Mouse (Mus musculus) kidney, adult 11 months (tissue): ENCODE measurements at regions not wholly inside any gene's neighbourhood (a gene's known extent, or its start where the extent isn't known, plus 50 kb on each side); places are given as distances from the start of the nearest gene placed in this dataset.
"Not testable (repeated sequence)": the region's sequence is repeated elsewhere in the genome, so short reads cannot be mapped to it uniquely, and the experiment has no call there.

Experiments
- DNase-seq: peaks from one replicate; pipeline ENCODE4 v3.0.0; 2022

GRCm38 (mm10) chr3:98968811-98969210, 75.8 kb upstream of the Hao2 start:
- DNase-seq = no peak

GRCm38 (mm10) chr3:98975777-98976176, 82.7 kb upstream of the Hao2 start:
- DNase-seq = peak; percentile 25

- DNase-seq = no peak
Measured at GRCm38 (mm10) chr3:98982787-98983186, 89.7 kb upstream of the Hao2 start.

GRCm38 (mm10) chr3:98987266-98987665, 94.2 kb upstream of the Hao2 start:
- not testable (repeated sequence) for DNase-seq

GRCm38 (mm10) chr3:98990801-98991200, 97.8 kb upstream of the Hao2 start:
- peak; percentile 55 for DNase-seq

GRCm38 (mm10) chr3:98991276-98991675, 98.2 kb upstream of the Hao2 start:
- no peak for DNase-seq

GRCm38 (mm10) chr3:98994086-98994485, 101.0 kb upstream of the Hao2 start:
- no peak for DNase-seq

- no peak for DNase-seq
Measured at GRCm38 (mm10) chr3:99030636-99031035, 110.2 kb upstream of the Wars2 start.

- DNase-seq = no peak
Measured at GRCm38 (mm10) chr3:99046190-99046589, 94.7 kb upstream of the Wars2 start.

- DNase-seq = no peak
Measured at GRCm38 (mm10) chr3:99047156-99047555, 93.7 kb upstream of the Wars2 start.

GRCm38 (mm10) chr3:99049305-99049704, 91.6 kb upstream of the Wars2 start:
- no peak for DNase-seq

- DNase-seq = no peak
Measured at GRCm38 (mm10) chr3:99052176-99052575, 88.7 kb upstream of the Wars2 start.

GRCm38 (mm10) chr3:99067168-99067567, 73.7 kb upstream of the Wars2 start:
- DNase-seq = no peak
